Mouse (Mus musculus) thymus, adult 2 months (tissue): Measurements from ENCODE around the gene Cd200r1. TPM values are rescaled to one million over a fixed set of nuclear protein-coding genes. Genes with fewer than 3 reads are reported as not detected.

Source experiments
- DNase-seq: peaks from one replicate; pipeline ENCODE4 v3.0.0; 2021
- H3K27ac ChIP-seq: fragments of 200-500 bp; 2 replicates; pipeline ENCODE4 v1.5.1; 2012; ENCODE audit warnings: low read length, control low read depth; ENCODE audit not compliant: control insufficient read depth, insufficient read depth
- H3K27me3 ChIP-seq: fragments of 200-500 bp; 2 replicates; pipeline ENCODE4 v1.6.1; 2012; ENCODE audit warnings: mild to moderate bottlenecking, low read length, moderate library complexity, mixed read lengths; ENCODE audit not compliant: control insufficient read depth, insufficient read depth
- H3K36me3 ChIP-seq: fragments of 200-500 bp; 2 replicates; pipeline ENCODE4 v1.6.1; 2012; ENCODE audit warnings: mild to moderate bottlenecking, low read length, moderate library complexity; ENCODE audit not compliant: control insufficient read depth, insufficient read depth
- H3K4me1 ChIP-seq: fragments of 200-500 bp; replicated peaks from 2 replicates; pipeline ENCODE4 v1.6.1; 2012; ENCODE audit warnings: low read length; ENCODE audit not compliant: control insufficient read depth, insufficient read depth
- H3K4me3 ChIP-seq: fragments of 200-500 bp; 2 replicates; pipeline ENCODE4 v1.5.1; 2012; ENCODE audit warnings: mild to moderate bottlenecking, low read length, control low read depth, moderate library complexity; ENCODE audit not compliant: control insufficient read depth, insufficient read depth
- CTCF ChIP-seq: fragments of 200-500 bp; IDR thresholded peaks from 2 replicates; pipeline ENCODE4 v1.5.1; 2012; ENCODE audit warnings: mild to moderate bottlenecking, control low read depth, low read length, moderate library complexity, borderline replicate concordance; ENCODE audit not compliant: control insufficient read depth, poor library complexity, insufficient read depth; ENCODE audit errors: extremely low read depth
- POLR2A ChIP-seq: fragments of 200-500 bp; IDR thresholded peaks from 2 replicates; pipeline ENCODE4 v1.6.1; 2012; ENCODE audit warnings: mild to moderate bottlenecking, low read length, control low read depth, moderate library complexity; ENCODE audit not compliant: control insufficient read depth, poor library complexity, insufficient read depth; ENCODE audit errors: extremely low read depth
- WGBS: fragments of 180-500 bp; shearing (Covaris S2); methylation state at CpG from one replicate; pipeline ENCODE4 v1.1.7; 2018; 5-methylcytosine and 5-hydroxymethylcytosine counted together
- polyA plus RNA-seq: library from polyadenylated mRNA; depleted of rRNA; stranded (reverse); fragments of >200 nt; gene quantifications from 2 replicates; pipeline ENCODE4 v1.2.3, GENCODE M21; 2012

Gene Cd200r1
- polyA plus RNA-seq, 1 experiment, result 3.7 TPM

- peaks cover 59% of the 10 kb centered on the region for H3K36me3 ChIP-seq
Observed at GRCm38 (mm10) chr16:44735676-44736075, 29.9 kb upstream of the Cd200r1 start.

GRCm38 (mm10) chr16:44736118-44736517, 29.4 kb upstream of the Cd200r1 start:
- H3K36me3 ChIP-seq, result peaks cover 59% of the 10 kb centered on the region
- H3K4me3 ChIP-seq, result no peak overlapping the region
- no peaks in the 10 kb centered on the region for H3K27me3 ChIP-seq
- H3K27ac ChIP-seq, result no peak overlapping the region
- H3K4me1 ChIP-seq, result peaks cover 4% of the 10 kb centered on the region; the same call in 1 of the 2 replicates
- no peak for DNase-seq
- WGBS, result 85% methylated on average over 4 of the region's 4 CpGs
- TF ChIP-seq POLR2A (no peak), CTCF (no peak)

More at GRCm38 (mm10) chr16:44735676-44736075, 29.9 kb upstream of the Cd200r1 start:
- no peaks in the 10 kb centered on the region for H3K27me3 ChIP-seq
- no peak overlapping the region for H3K27ac ChIP-seq
- H3K4me3 ChIP-seq, result no peak overlapping the region
- TF ChIP-seq POLR2A, result no peak
- no peak for TF ChIP-seq CTCF
- WGBS, result 70% methylated on average over 5 of the region's 5 CpGs
- H3K4me1 ChIP-seq, result peaks cover 4% of the 10 kb centered on the region; the same call in 1 of the 2 replicates
- no peak for DNase-seq

- TF ChIP-seq POLR2A (no peak), CTCF (no peak)
- H3K36me3 ChIP-seq, result peaks cover 16% of the 10 kb centered on the region
- WGBS, result 96% methylated on average over 1 of the region's 1 CpGs
Observed at GRCm38 (mm10) chr16:44742753-44743152, 22.8 kb upstream of the Cd200r1 start.

DNA sequence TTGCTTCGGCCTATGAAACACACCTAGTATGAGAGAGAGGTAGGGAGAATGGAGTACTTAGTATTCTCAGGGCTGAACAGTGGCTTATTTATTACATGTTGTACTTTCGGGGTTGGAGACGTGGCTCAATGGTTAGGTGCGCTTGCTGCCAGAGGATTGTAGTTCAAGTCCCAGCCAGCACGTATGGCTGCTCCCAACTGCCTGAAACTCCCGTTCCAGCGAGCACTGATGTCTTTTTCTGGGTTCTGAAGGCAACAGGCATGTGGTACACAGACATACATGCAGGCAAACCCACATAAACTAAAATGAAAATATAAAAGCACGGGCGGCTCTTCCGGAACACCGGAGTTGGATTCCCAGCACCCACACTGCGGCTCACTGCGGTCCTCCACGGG, 20.1 kb upstream of the Cd200r1 start:
- Histone ChIP-seq H3K27me3 (no peaks in the 10 kb centered on the region), H3K4me3 (peak overlapping the region; percentile 82), H3K36me3 (peaks cover 4% of the 10 kb centered on the region; the same call in 1 of the 2 replicates), H3K4me1 (peaks cover 6% of the 10 kb centered on the region; the same call in 1 of the 2 replicates), H3K27ac (peak overlapping the region; percentile 38; the same call in 1 of the 2 replicates)
- TF ChIP-seq CTCF (no peak), POLR2A (no peak)
- DNase-seq, result no peak
- WGBS, result 8% methylated on average over 14 of the region's 14 CpGs

More at GRCm38 (mm10) chr16:44742753-44743152, 22.8 kb upstream of the Cd200r1 start:
- no peak overlapping the region for H3K27ac ChIP-seq
- DNase-seq, result no peak
- H3K4me1 ChIP-seq, result peaks cover 6% of the 10 kb centered on the region; the same call in 1 of the 2 replicates
- H3K4me3 ChIP-seq, result no peak overlapping the region
- no peaks in the 10 kb centered on the region for H3K27me3 ChIP-seq

GRCm38 (mm10) chr16:44745866-44746562, 19.5 kb upstream of the Cd200r1 start, which contains the start of gene Gtpbp8:
TSS of gene Gtpbp8 (minus strand) at chr16:44746363.
- whole genome bisulfite sequencing, result under 1% methylated on average over 47 of the region's 47 CpGs
- peak within 1 kb of the TSS; percentile 40 for H3K27ac ChIP-seq
- no peaks in the 10 kb centered on the region for H3K27me3 ChIP-seq
- TF ChIP-seq CTCF, result no peak
- peak; percentile 53; the same call in 1 of the 2 replicates for TF ChIP-seq POLR2A
- peaks cover 6% of the 10 kb centered on the region; the same call in 1 of the 2 replicates for H3K4me1 ChIP-seq
- peak within 1 kb of the TSS; percentile 82 for H3K4me3 ChIP-seq
- H3K36me3 ChIP-seq, result peaks cover 4% of the 10 kb centered on the region; the same call in 1 of the 2 replicates
- peak; percentile 83 for DNase-seq

- Histone ChIP-seq H3K36me3 (no peaks in the 10 kb centered on the region), H3K27me3 (no peaks in the 10 kb centered on the region), H3K4me1 (peaks cover 6% of the 10 kb centered on the region; the same call in 1 of the 2 replicates), H3K27ac (no peak overlapping the region), H3K4me3 (no peak overlapping the region)
- WGBS, result 56% methylated on average over 3 of the region's 3 CpGs
- no peak for DNase-seq
- TF ChIP-seq POLR2A (no peak), CTCF (no peak)
Observed at GRCm38 (mm10) chr16:44748007-44748406, 17.5 kb upstream of the Cd200r1 start.

- Histone ChIP-seq H3K27ac (no peak overlapping the region), H3K4me1 (no peaks in the 10 kb centered on the region), H3K4me3 (no peak overlapping the region), H3K36me3 (no peaks in the 10 kb centered on the region), H3K27me3 (no peaks in the 10 kb centered on the region)
- TF ChIP-seq POLR2A, result no peak
- TF ChIP-seq CTCF, result no peak
- DNase-seq, result no peak
- 64% methylated on average over 8 of the region's 8 CpGs for WGBS
Observed at GRCm38 (mm10) chr16:44757700-44758099, 7.8 kb upstream of the Cd200r1 start.
